Mouse (Mus musculus) bone marrow macrophage, adult 2 months (primary cell): ENCODE data around the gene N4bp2.

Experiments
- CTCF ChIP-seq: IDR thresholded peaks from 2 replicates; pipeline ENCODE4 v1.5.1; 2012; ENCODE audit warnings: low read depth, mild to moderate bottlenecking, low read length, moderate library complexity
- POLR2A ChIP-seq: IDR thresholded peaks from 2 replicates; pipeline ENCODE4 v1.6.1; 2012; ENCODE audit warnings: mild to moderate bottlenecking, low read depth, low read length, borderline replicate concordance

DNA sequence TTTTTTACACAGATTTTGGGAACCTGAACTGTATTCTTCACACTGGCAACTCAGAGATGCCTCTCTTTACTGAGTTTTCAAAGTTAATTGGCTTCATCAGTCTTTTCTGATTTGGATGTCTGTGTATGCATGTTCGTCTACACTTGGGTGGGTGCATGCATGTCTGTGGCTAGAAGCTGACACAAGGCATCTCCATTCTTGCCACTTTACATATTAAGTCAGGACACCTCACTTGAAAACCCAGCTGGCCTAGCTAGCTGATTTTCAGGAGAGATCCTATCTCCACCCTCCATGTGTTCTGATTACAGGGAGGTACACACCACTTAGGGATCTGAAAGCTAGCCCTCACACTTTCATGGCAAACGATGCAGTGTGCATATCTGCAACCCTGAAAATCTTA, 2.7 kb upstream of the N4bp2 start:
- no peak for TF ChIP-seq CTCF
- TF ChIP-seq POLR2A, result no peak
